Mouse (Mus musculus) kidney, adult 2 months (tissue): ENCODE results near the gene Eps8l2.

Experiments
- CTCF ChIP-seq: fragments of 200-500 bp; conservative IDR thresholded peaks from 2 replicates; pipeline ENCODE4 v1.5.1; 2011; ENCODE audit warnings: low read depth, mild to moderate bottlenecking, control low read depth, low read length, moderate library complexity, mixed read lengths; ENCODE audit not compliant: insufficient read depth, insufficient read length
- POLR2A ChIP-seq: fragments of 200-500 bp; IDR thresholded peaks from one replicate; pipeline ENCODE4 v1.6.1; 2011; ENCODE audit warnings: low read depth, low read length, control low read depth

DNA sequence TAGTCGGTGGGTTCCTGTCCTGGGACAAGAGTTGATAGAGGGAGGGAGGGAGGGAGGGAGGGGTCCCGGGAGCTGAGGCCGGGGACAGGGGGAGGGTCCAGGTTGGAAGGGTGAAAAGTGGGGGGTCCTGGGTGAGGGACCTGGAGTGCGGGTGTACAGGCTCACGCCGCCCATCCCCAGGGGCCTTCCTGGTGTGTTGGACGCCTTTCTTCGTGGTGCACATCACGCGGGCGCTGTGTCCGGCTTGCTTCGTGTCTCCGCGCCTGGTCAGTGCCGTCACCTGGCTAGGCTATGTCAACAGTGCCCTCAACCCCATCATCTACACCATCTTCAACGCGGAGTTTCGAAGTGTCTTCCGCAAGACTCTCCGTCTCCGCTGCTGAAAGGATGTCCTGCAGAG is 44.2 kb upstream of the Eps8l2 start:
- no peak for TF ChIP-seq CTCF
- TF ChIP-seq POLR2A = no peak
